Mouse (Mus musculus): ENCODE measurements around the gene Faah.

DNA sequence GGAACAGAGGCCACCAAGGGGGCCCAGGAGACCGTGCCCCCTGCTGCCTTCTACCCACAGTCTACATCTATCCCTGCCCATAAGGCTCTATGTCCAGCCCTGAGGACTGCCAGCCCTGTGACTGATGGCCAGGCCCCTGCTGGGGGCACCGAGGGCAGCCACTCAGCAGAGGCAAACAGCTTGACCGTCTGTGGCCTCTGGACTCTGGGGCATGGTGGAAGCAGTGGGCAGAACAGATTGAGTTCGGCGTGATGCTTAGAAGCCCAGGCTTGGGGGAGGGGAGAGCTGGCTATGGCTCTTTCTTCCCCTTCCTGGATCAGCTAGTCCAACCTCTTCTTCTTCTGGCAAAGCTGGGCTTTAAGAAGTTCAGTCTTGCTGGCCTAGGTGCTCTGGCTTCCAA is 64.2 kb downstream of the Faah start:
- TF ChIP-seq CTCF (IDR thresholded peaks at IDR 0.05; ENCODE audit: borderline replicate concordance, insufficient read depth, low read length) (no peak), POLR2A (IDR thresholded peaks at IDR 0.05; ENCODE audit: low read depth, low read length) (no peak)

Data from embryonic fibroblast, embryonic 13.5 days (primary cell).